ENCODE assay signal across 8 mouse cellular contexts in genomic region chr5:119831201-119831771, GRCm38 (mm10). TPM values are rescaled to one million over a fixed set of nuclear protein-coding genes. Genes with fewer than 3 reads are reported as not detected.
DNase-seq lines count a peak whose midpoint lies in the region; ATAC-seq and TF ChIP-seq lines count a peak whose summit lies in the region.

No protein-coding gene starts in this region.

- H3K36me3 ChIP-seq in kidney, embryonic 14.5 days (ENCODE audit: control insufficient read depth, insufficient read depth, low read length), result no peaks in the 10 kb centered on the region
- no peaks in the 10 kb centered on the region for H3K36me3 ChIP-seq in heart, embryonic 12.5 days
- H3K36me3 ChIP-seq in liver, embryonic 14.5 days (replicated peaks; ENCODE audit: control insufficient read depth, insufficient read depth, low read depth), result no peaks in the 10 kb centered on the region

- peaks cover 91% of the 10 kb centered on the region for H3K27me3 ChIP-seq in kidney, embryonic 14.5 days (ENCODE audit: control insufficient read depth, insufficient read depth, low read length)
- peaks cover 12% of the 10 kb centered on the region for H3K27me3 ChIP-seq in heart, embryonic 12.5 days (replicated peaks)
- H3K27me3 ChIP-seq in liver, embryonic 14.5 days (ENCODE audit: control insufficient read depth, insufficient read depth, low read length), result peaks cover 68% of the 10 kb centered on the region

- H3K9me3 ChIP-seq in kidney, embryonic 14.5 days (ENCODE audit: control insufficient read depth, low read length), result no peaks in the 10 kb centered on the region
- H3K9me3 ChIP-seq in heart, embryonic 12.5 days (replicated peaks), result no peaks in the 10 kb centered on the region
- no peaks in the 10 kb centered on the region for H3K9me3 ChIP-seq in liver, embryonic 14.5 days (ENCODE audit: control insufficient read depth, low read length)

- peak overlapping the region; percentile 12; the same call in 1 of the 2 replicates for H3K4me3 ChIP-seq in kidney, embryonic 14.5 days (ENCODE audit: low read length)
- H3K4me3 ChIP-seq in heart, embryonic 12.5 days, result peak overlapping the region; percentile 67
- peak overlapping the region in 1 of 2 experiments; percentile 18; a peak in 1 of 4 replicates for H3K4me3 ChIP-seq in liver, embryonic 14.5 days (ENCODE audit: insufficient read depth in 1 of 2, low read depth in 2 of 2, low read length in 2 of 2)

- no peak for TF ChIP-seq CTCF in liver, embryonic 14.5 days (IDR thresholded peaks at IDR 0.05; ENCODE audit: low read depth)

- DNase-seq in kidney, adult 11 months, result no peak
- peak; percentile 22 to 44 for DNase-seq in adrenal gland, postnatal 36 days
- DNase-seq in liver, embryonic 14.5 days (ENCODE audit: low read depth in 3 of 3, low spot score in 3 of 3), result no peak
- DNase-seq in right cerebral cortex, adult 2 months (ENCODE audit: low spot score in 2 of 2), result no peak
- no peak for DNase-seq in spleen, postnatal 10 days (ENCODE audit: low spot score in 2 of 2)
- no peak for DNase-seq in cerebellum, adult 9-11 months

- ATAC-seq in kidney, embryonic 14.5 days (ENCODE audit: low FRiP score, low TSS enrichment), result no peak
- ATAC-seq in heart, embryonic 12.5 days (ENCODE audit: insufficient number of reproducible peaks, low FRiP score), result no peak
- no peak for ATAC-seq in liver, embryonic 14.5 days (ENCODE audit: insufficient read depth)

- H3K4me1 ChIP-seq in kidney, embryonic 14.5 days (ENCODE audit: control insufficient read depth, insufficient read depth, low read length), result no peaks in the 10 kb centered on the region
- peaks cover 44% of the 10 kb centered on the region for H3K4me1 ChIP-seq in heart, embryonic 12.5 days (replicated peaks)
- no peaks in the 10 kb centered on the region for H3K4me1 ChIP-seq in liver, embryonic 14.5 days (replicated peaks; ENCODE audit: control insufficient read depth in 2 of 2, insufficient read depth in 2 of 2, low read length in 1 of 2)

- H3K4me2 ChIP-seq in kidney, embryonic 14.5 days (replicated peaks; ENCODE audit: low read depth, low read length), result no peak overlapping the region
- H3K4me2 ChIP-seq in heart, embryonic 12.5 days, result peak overlapping the region; percentile 89
- peak overlapping the region; percentile 38 for H3K4me2 ChIP-seq in liver, embryonic 14.5 days (ENCODE audit: low read depth)

- H3K27ac ChIP-seq in kidney, embryonic 14.5 days (ENCODE audit: low read depth, low read length), result no peak overlapping the region
- peak overlapping the region; percentile 95 for H3K27ac ChIP-seq in heart, embryonic 12.5 days (ENCODE audit: poor library complexity, severe bottlenecking)
- no peak overlapping the region for H3K27ac ChIP-seq in liver, embryonic 14.5 days

- no peak for TF ChIP-seq EP300 in liver, embryonic 14.5 days (IDR thresholded peaks at IDR 0.05; ENCODE audit: low read depth)

- no peak overlapping the region for H3K9ac ChIP-seq in kidney, embryonic 14.5 days (ENCODE audit: low read depth, low read length)
- H3K9ac ChIP-seq in heart, embryonic 12.5 days, result peak overlapping the region; percentile 92
- H3K9ac ChIP-seq in liver, embryonic 14.5 days (replicated peaks), result no peak overlapping the region

- under 1% methylated on average over 33 of the region's 33 CpGs for WGBS in kidney, embryonic 14.5 days
- under 1% methylated on average over 33 of the region's 33 CpGs for WGBS in heart, embryonic 12.5 days
- 1% methylated on average over 33 of the region's 33 CpGs for WGBS in liver, embryonic 14.5 days (ENCODE audit: insufficient replicate concordance)

RNA-seq across cellular contexts. Expression of gene Tbx5, which starts 1.2 kb away (rescaled TPM):
- polyA plus RNA-seq in kidney, embryonic 14.5 days (2014; fragmentation: Nextera tagmentation; extraction: Ambion mirVana), result not detected in 2 replicates
- under 1 TPM; 0.26 to 0.30 TPM for total RNA-seq in adrenal gland, postnatal 36 days (2021)
- polyA plus RNA-seq in heart, embryonic 12.5 days (2016; fragmentation: Nextera tagmentation; extraction: Ambion mirVana), result 42.6 and 45.6 TPM in 2 replicates
- 0.01 TPM in 1 of 2 replicates, not detected in the other for polyA plus RNA-seq in liver, embryonic 14.5 days (2012; rRNA removed)
- polyA plus RNA-seq in liver, embryonic 14.5 days (2014; fragmentation: Nextera tagmentation; extraction: Ambion mirVana), result 0.03 TPM in 1 of 2 replicates, not detected in the other

Comparison
In these comparisons a context has a peak if more than half of its experiments do, and no peak if none do; other contexts are left out.
1. DNase-seq: peak in adrenal gland, postnatal 36 days (2 of 2); none in kidney, adult 11 months (single experiment), liver, embryonic 14.5 days (0 of 3), right cerebral cortex, adult 2 months (0 of 2), spleen, postnatal 10 days (0 of 2) and cerebellum, adult 9-11 months (single experiment).
2. RNA of gene Tbx5, which starts 1.2 kb away (polyA plus RNA-seq): 42.6 to 45.6 TPM in heart, embryonic 12.5 days; 0.01 to 0.03 TPM in liver, embryonic 14.5 days and not detected in kidney, embryonic 14.5 days; every median in the first group is over 10 times any median in the second.